Mouse (Mus musculus) ES-Bruce4 (cell line): ENCODE results near the gene Prom2.

Source experiments
- CTCF ChIP-seq: IDR thresholded peaks from one replicate; pipeline ENCODE4 v1.8.1; 2011; ENCODE audit warnings: low read depth, low read length
- EP300 ChIP-seq: IDR thresholded peaks from 2 replicates; pipeline ENCODE4 v1.6.1; 2011; ENCODE audit warnings: low read depth, low read length; ENCODE audit not compliant: insufficient read depth
- POLR2A ChIP-seq: IDR thresholded peaks from one replicate; pipeline ENCODE4 v1.8.1; 2011; ENCODE audit warnings: low read length; ENCODE audit not compliant: insufficient read depth

DNA sequence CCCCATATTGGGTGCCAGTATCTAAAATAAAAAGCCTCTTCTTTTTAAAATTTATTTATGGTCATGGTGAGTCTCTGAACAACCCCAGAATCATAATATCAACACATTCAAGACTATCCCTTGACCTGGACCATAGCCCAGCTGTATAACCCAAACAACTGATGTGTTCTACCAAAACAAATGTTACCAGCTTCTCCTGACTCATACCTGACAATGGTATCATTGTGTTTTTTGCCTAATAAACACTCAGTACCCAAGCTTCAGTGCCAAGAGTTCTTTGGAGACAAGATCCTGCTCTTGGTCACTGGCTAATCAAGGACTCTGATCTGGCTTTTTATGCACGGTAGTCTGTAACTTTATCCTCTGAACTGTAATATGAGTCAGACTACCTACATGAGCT is 32.1 kb upstream of the Prom2 start:
- TF ChIP-seq CTCF (no peak), POLR2A (no peak), EP300 (no peak)
